Mouse (Mus musculus) left cerebral cortex, postnatal 10 days (tissue): ENCODE measurements at regions not wholly inside any gene's neighbourhood (a gene's known extent, or its start where the extent isn't known, plus 50 kb on each side); places are given as distances from the start of the nearest gene placed in this dataset.
"Not testable (repeated sequence)": the region's sequence is repeated elsewhere in the genome, so short reads cannot be mapped to it uniquely, and the experiment has no call there.

Experiments used
- DNase-seq, 2 experiments: peaks; one replicate each; pipeline ENCODE4 v3.0.0; 2021 to 2022; ENCODE audit warnings: low spot score in 2 of 2, mixed read lengths in 1 of 2; ENCODE audit errors: extremely low spot score in 1 of 2
- intact Hi-C: fragments of 180-260 bp; cut with DNase I; formaldehyde crosslinking; loops from one replicate; pipeline ENCODE4 v1.15.1; 2025

DNA sequence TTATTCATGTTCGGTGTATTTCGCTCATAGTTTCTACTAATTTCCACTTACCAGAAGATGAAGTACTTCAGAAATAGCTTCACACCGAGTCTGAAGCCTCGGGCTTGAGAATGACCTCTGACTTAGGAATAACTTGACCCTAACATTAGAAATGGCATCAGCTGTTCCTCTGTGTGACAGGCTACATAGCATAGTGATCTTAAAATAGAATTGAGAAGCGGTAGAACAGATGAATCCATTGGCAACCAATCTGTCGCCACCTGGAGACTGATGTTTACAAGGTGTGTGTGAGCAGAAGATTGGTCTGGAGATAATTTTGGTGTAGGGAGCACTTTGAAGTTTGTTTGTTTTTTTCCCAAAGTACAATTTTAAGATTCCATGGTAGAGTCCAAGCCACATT is 60.9 kb upstream of the Ahi1 start:
- DNase-seq, result no peak
- intact Hi-C loops, result no loop called here

- no peak for DNase-seq
- intact Hi-C loops, result no loop called here
Measured at GRCm38 (mm10) chr10:20883618-20884017, 68.7 kb upstream of the Ahi1 start.

DNA sequence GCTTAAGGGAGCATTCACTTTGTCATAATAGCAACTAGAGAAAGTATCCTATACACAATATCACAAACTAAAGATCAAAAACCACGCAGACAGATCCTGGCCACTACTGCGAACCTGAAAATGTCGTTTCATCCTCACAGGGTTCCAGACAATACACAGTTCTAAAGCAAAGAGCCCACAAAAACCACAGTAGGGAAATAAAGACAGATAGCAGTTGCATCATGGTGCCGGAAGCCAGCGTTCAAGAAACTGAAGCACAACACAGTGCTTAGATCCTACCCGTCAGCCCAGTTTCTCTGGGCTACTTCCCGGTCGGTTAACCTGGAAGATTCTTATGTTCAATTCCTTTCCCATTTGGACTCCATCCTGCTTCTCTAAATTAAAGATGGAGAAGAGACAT is 69.7 kb upstream of the Ahi1 start:
- intact Hi-C loops, result no loop called here
- no peak for DNase-seq

DNA sequence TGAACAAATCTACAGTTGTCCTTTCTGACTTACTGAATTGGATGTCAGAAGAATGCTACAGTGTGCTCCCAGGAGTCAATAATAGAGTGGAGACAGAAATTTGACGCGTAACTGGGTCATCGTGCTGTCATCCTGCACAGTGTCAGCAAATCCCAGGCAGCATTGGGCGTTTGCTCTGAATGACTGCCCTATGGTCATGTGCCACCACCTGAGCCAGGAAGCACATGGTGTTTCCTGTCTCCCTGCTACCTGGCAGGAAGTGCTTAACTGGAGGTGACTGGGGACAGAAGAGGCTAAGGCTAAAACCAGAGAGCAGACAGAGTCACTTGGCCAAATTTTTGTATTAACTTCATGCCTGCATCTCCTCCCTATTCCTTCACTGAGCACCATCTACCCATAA is 72.1 kb upstream of the Ahi1 start:
- DNase-seq, result no peak
- intact Hi-C loops, result no loop called here

- intact Hi-C loops, result no loop called here
- DNase-seq, result no peak
Measured at GRCm38 (mm10) chr10:20879482-20879881, 72.9 kb upstream of the Ahi1 start.

- intact Hi-C loops, result no loop called here
- DNase-seq, result no peak
Measured at GRCm38 (mm10) chr10:20867076-20867475, 85.3 kb upstream of the Ahi1 start.

- intact Hi-C loops, result no loop called here
- DNase-seq, result no peak
Measured at GRCm38 (mm10) chr10:20865031-20865430, 87.3 kb upstream of the Ahi1 start.

DNA sequence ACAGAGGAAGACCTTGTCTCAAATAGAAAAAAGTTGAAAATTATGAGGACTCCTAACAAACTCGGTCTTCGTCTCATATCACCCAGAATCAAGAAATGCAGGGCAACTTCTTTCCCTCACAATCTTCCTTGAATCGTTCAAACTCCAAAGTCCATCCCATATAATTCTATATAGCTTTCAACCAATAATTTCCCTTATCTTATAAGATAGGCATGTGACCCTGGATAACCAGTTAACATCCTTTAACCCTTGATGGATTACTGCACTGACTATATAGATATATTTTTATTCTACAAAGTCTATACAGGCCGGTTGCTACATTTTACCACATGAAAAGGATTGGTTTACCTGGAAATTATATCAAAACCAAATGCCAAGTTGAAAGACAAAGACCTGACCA is 94.9 kb upstream of the Ahi1 start:
- intact Hi-C loops, result loop anchor here (10.0 kb wide), 1 partner anchor 133 kb away; the partner anchor contains the start of gene Pde7b
- no peak for DNase-seq

DNA sequence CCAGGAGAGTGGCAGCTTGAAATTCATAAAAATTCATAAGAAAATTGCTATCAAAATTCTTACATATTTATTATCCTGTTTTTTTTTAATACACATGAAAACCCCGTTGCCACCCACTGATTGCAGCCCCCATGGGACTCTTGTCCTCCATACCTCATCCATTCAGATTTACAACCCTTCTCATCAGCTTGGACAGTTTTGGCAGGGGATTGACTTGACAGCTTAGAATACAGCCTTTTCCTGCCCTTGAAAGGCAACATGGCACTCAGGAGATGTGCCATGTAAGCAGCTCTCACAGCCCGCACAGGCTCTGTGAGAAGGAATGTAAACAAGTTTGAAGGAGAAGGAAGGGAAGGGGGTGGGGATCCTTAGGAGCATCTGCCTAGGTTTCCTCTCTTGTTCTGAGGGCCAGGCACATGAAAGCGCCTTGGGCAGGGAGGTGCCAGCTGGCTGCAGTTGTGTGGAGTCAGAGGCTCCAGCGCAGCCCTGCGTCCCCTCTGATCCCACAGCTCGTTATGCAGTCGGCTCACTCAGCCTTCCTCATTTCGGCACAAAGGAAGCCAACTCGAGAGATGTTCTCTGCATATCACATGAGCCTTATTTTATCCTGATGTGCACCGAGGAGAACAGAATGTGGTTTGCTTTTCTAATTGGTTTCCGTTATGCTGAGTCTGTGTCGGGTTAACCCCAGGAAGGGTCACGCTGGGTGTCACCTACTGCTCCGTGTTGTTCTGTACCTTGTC is 97.6 kb upstream of the Ahi1 start:
- peak; percentile 46 to 59 for DNase-seq
- intact Hi-C loops, result loop anchor here (10.0 kb wide), 1 partner anchor 130 kb away; the partner anchor contains the start of gene Pde7b

- intact Hi-C loops, result no loop called here
- DNase-seq, result no peak
Measured at GRCm38 (mm10) chr10:20847287-20847686, 105.1 kb upstream of the Ahi1 start.

GRCm38 (mm10) chr10:20843277-20843676 is 109.1 kb upstream of the Ahi1 start:
- intact Hi-C loops, result no loop called here
- DNase-seq, result no peak

DNA sequence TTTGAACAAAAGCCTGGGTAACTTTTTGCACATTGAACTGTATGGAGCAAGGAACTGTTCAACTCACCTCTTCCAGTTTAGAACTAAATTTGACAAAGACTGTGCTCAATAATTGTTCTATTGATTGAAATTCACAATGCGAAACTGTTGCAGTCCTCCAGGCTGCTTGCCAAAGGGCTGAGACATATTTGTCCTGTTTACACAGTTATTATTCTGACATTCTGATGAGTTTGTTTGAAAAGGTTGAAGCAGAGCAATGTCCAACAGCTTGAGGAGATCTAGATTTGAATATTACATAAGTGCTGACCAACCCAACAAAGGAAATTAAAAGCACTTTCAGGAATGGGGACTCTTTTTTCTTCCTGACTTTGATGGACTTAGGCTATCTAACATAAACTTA is 110.2 kb upstream of the Ahi1 start:
- intact Hi-C loops, result no loop called here
- DNase-seq, result no peak

DNA sequence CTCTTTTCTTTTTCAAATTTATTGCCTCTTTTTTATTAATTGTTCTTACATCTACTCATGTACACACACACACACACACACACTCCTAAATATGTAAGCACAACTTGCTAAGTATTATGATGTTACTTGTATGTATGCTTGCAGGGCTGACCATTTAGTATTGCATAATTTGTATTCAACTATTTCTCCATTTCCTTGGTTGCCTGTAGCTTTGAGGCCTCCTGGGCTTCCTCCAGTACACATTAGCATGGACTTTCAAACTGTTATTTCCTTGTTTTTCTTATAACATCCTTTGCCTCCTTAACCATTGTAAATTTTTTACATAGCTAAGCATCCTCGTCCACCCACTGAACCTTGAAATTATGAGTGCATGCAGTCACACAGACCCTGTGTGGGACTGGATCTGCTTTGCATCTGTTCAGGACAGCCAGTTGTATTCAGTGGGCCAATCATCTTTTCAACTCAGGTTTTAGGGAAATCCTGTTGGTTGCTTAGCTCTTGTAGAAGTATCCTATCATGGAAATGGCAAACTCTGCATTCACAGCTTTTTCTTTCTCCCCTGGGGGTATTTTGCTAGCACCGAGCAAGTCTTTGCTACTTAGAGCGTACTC is 110.8 kb upstream of the Ahi1 start:
- intact Hi-C loops, result no loop called here
- no peak for DNase-seq

DNA sequence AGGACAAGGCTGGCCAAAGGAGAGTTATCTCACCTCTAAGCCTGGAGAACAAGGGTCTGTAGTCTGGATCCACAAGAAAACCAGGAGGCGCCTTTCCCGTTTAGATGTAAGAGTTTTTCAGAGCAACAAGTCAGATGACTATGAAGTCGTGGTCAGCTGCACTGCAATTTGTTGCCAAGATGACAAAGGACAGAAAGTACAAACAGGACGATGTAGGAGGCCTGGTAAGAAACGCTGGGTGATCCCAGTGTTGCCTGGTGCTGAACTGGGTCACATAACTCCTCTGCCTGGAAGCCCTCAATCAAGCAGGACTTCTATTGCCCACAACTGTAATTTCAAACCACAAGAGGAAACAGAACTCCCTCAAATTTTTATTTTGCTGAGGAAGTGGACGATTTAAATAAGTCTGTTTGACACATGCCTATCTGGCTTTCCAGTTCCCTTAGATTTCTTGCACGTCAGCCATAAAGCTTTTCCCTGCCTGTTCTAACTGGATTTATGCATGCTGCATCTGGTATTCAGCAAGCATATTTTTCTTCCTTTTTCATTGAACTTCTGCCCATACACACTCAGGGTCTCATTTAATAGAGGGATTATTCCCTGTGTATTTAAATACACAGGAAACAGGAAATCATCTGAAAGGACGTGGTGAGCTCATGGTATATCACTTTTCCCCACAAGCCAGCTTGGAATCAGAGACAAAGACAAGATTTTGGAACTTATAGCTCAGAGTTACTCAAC is 113.5 kb upstream of the Ahi1 start:
- intact Hi-C loops, result no loop called here
- no peak for DNase-seq

GRCm38 (mm10) chr10:20836816-20837215 is 111.9 kb upstream of the Pde7b start:
- DNase-seq, intact Hi-C loops: not testable (repeated sequence)

GRCm38 (mm10) chr10:20834806-20835575 is 110.1 kb upstream of the Pde7b start:
- DNase-seq, result no peak
- intact Hi-C loops, result no loop called here

DNA sequence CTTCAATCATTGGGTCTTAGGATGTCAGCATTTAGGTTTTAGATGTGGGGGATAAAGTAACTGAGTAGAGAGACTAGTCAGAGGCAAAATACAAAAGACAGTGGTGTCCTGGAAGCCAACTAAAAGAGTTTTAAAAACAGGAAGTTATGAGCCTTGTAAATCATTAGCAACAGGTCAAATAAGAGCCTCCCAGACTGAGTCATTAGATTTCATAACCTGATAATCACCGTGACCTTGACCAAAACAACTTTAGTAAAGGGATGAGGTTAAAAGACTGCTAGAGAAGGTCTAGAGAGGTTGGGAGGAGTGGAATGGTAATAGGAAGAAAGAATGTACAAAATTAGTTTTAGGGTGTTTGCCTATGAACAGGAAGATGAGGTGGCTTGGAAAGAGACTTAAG is 103.4 kb upstream of the Pde7b start:
- intact Hi-C loops, result no loop called here
- DNase-seq, result no peak

DNA sequence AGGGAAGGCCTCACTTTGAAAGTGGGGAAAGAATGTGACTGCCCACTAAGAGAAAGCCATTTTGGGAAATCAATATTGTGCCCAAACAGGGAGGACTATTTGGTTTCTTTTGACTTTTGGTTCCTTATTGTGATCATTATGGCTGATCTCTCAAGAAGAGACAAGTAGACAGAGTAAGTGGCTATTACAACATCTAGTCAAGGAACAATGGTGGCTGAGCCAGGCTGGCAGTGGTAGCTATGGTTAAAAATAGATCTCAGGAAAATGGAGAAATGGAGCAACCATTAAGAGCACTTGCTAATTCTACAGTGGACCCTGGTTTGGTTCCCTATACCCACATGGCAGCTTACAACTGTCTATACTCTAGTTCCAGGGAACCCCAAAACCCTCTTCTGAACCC is 102.6 kb upstream of the Pde7b start:
- intact Hi-C loops, result no loop called here
- DNase-seq, result no peak

GRCm38 (mm10) chr10:20818548-20818947 is 93.7 kb upstream of the Pde7b start:
- DNase-seq, result no peak
- intact Hi-C loops, result no loop called here
